Mouse (Mus musculus) cortical plate, adult 2 months (tissue): ENCODE results near the gene Kif20b.

Source experiments
- CTCF ChIP-seq: fragments of 200-500 bp; IDR thresholded peaks from 2 replicates; pipeline ENCODE4 v1.5.1; 2011; ENCODE audit warnings: mild to moderate bottlenecking, control low read depth, low read length; ENCODE audit not compliant: insufficient read depth; ENCODE audit errors: extremely low read depth
- POLR2A ChIP-seq: fragments of 200-500 bp; IDR thresholded peaks from 2 replicates; pipeline ENCODE4 v1.6.1; 2011; ENCODE audit warnings: mild to moderate bottlenecking, low read length, control low read depth; ENCODE audit not compliant: insufficient read depth; ENCODE audit errors: extremely low read depth

GRCm38 (mm10) chr19:34953842-34954541 lies 31.8 kb downstream of the Kif20b start:
- TF ChIP-seq CTCF (no peak), POLR2A (no peak)
